Mouse (Mus musculus): ENCODE data around the gene Etv6.

DNA sequence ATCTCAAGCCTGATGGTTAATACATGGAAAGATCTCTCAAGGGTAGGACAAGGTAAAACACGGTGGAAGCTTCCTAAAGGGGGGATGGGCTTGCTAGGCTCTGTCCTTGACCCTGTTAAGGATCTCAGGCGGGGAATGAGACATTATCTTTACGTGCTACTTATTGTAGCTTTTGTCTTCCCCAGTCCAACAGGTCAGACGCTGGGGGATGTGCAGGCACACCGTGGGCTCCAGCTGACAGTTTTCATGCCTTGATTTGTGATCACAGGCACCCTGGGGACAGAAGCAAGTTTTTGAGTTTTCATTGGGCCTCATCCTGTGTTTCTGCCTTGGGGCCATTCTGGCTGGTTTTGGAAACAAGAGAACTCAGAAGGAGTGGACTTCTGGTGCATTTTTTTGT lies 10.6 kb downstream of the Etv6 start:
- TF ChIP-seq CTCF (IDR thresholded peaks at IDR 0.05), result no peak
- TF ChIP-seq POLR2A (IDR thresholded peaks at IDR 0.05; ENCODE audit: insufficient read depth, low read depth, low read length), result no peak
- TF ChIP-seq EP300 (IDR thresholded peaks at IDR 0.05; ENCODE audit: insufficient read depth, low read depth, low read length), result no peak

Data from heart, adult 2 months (tissue).